Mouse (Mus musculus): Measurements from ENCODE around the gene Defb20. TPM values are rescaled to one million over a fixed set of nuclear protein-coding genes. Genes with fewer than 3 reads are reported as not detected.
A peak's percentile ranks its signal among the peaks of the same experiment; 100 is the strongest.

Defb20 gene
- polyA plus RNA-seq, 1 experiment, result not detected

DNA sequence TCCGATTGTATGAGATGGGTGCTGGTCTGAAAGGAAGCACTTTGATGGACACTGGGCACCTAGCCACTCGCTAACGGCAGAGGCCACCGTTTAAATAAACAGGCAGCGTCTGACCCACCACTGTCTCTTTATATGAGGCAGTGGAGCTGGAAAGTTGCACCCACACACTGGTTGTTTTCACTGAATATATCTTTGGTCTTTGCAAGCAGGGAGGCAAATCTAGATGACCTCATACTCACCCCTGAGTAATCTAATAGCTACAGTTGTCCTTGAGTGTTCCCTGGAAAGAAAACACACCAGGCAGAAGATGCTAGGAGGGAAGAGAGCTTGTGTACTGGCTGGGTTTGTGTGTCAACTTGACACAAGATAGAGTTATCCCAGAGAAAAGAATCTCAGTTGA is 29.4 kb upstream of the Defb20 start:
- TF ChIP-seq POLR2A (IDR thresholded peaks at IDR 0.05; ENCODE audit: borderline replicate concordance, low read depth, low read length) (no peak), CTCF (IDR thresholded peaks at IDR 0.05; ENCODE audit: low read depth, low read length) (no peak)
- H3K4me1 ChIP-seq (ENCODE audit: control insufficient read depth, insufficient read depth, low read length), result no peaks in the 10 kb centered on the region
- no peak overlapping the region for H3K4me3 ChIP-seq (ENCODE audit: insufficient read depth, low read length)
- no peak overlapping the region for H3K27ac ChIP-seq (ENCODE audit: insufficient read depth, low read depth, low read length)

DNA sequence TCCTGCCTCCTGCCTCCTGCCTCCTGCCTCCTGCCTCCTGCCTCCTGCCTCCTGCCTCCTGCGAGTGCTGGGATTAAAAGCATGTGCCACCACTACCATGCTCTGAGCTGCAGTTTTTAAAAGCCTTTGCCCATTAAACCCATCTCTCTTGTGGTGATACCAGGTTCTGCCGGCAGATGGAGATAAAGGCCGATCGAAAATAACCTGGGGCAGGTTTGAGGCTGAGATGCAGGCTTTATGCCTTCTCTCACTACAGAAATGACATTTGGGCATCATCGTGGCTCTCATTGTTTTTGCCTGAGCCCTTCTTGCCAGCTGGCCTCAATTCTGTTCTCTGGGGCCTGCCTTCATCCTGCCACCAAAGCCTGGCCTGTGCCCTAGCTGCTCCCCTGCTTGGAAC is 26.6 kb upstream of the Defb20 start:
- no peak overlapping the region for H3K27ac ChIP-seq (ENCODE audit: insufficient read depth, low read depth, low read length)
- no peaks in the 10 kb centered on the region for H3K4me1 ChIP-seq (ENCODE audit: control insufficient read depth, insufficient read depth, low read length)
- no peak overlapping the region for H3K4me3 ChIP-seq (ENCODE audit: insufficient read depth, low read length)
- TF ChIP-seq CTCF (IDR thresholded peaks at IDR 0.05; ENCODE audit: low read depth, low read length) (peak; percentile 37; the same call in 1 of the 2 replicates), POLR2A (IDR thresholded peaks at IDR 0.05; ENCODE audit: borderline replicate concordance, low read depth, low read length) (no peak)

DNA sequence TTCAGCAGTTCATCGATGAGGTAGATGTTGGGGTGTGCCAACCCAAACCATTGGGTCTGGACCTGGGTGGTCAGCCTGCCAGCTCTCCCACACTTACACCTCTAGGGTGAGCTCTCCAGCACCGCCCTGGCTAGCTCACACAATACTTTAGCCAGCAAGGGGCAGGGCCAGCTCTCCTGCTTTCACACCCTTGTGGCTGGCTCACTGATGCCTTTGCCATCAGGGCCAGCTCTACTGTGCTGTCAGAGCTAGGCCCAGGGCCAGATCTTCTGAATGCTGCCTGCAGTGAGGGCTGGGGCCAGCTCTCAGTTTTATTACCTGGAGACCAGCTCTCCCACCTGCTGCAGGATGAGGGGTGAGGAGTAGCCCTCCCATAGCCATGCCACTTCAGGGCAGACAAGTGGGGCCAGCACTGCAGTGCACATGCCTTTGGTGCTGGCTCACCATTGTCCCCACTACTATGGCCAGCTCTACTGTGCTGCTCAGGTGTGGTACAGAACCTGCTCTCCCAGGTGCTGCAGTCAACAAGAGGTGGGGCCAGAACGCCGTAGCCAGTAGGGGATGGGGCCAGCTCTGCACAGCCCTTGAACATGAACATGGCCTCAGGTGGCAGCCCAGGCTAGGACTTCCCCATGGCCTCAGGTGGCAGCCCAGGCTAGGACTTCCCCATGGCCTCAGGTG is 24.6 kb upstream of the Defb20 start:
- TF ChIP-seq POLR2A (IDR thresholded peaks at IDR 0.05; ENCODE audit: borderline replicate concordance, low read depth, low read length) (no peak), CTCF (IDR thresholded peaks at IDR 0.05; ENCODE audit: low read depth, low read length) (no peak)
- H3K4me3 ChIP-seq (ENCODE audit: insufficient read depth, low read length), result no peak overlapping the region
- no peaks in the 10 kb centered on the region for H3K4me1 ChIP-seq (ENCODE audit: control insufficient read depth, insufficient read depth, low read length)
- H3K27ac ChIP-seq (ENCODE audit: insufficient read depth, low read depth, low read length), result no peak overlapping the region

DNA sequence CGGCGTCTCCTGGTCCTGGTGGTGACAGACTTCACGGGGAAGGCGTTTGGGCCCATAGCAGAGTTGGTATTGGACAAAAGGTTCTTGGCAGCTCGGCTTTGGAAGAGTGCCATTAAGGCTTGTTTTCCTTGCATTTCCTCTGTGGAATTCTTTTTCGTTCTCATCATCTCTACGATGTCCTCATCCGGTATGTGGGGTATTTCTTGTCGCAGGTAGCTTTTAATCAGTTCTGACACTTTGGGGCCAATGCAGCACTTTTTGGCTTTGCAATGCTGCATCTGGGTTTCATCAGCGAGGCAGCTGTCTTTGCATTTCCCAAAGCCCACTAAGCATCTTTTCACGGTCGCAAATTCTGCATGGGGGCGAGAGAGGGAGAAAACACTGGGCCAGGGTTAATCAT is 17.6 kb upstream of the Defb20 start:
- no peak for TF ChIP-seq POLR2A (IDR thresholded peaks at IDR 0.05; ENCODE audit: borderline replicate concordance, low read depth, low read length)
- no peak for TF ChIP-seq CTCF (IDR thresholded peaks at IDR 0.05; ENCODE audit: low read depth, low read length)
- Histone ChIP-seq H3K4me1 (ENCODE audit: control insufficient read depth, insufficient read depth, low read length) (no peaks in the 10 kb centered on the region), H3K4me3 (ENCODE audit: insufficient read depth, low read length) (no peak overlapping the region), H3K27ac (ENCODE audit: insufficient read depth, low read depth, low read length) (no peak overlapping the region)

DNA sequence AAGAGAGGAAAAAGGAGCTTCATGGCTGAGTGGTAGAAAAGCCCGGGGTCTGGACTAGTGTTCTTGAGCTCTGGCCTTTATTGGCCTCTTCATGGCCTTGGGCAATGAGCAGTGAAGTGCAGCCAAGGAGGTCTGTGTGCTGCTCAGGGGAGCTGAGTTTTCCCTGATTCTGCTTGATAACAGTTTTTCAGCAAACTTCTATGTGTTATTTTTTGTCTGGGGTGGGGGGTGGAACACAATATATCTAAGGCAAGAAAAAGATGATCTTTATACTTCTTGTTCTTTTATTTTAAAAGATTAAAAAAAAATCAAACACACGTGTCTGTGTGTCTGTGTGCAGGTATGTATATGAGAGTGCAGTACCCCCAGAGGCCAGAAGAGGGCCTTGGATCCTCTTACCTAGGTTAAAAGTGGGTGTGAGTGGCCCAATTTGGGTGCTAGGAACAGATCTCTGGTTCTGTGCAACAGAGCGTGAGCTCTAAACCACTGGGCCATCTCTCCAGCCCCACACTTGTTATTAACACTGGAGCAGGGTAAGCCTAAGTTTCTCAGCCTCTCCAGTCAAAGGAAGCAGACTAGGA is 12.2 kb upstream of the Defb20 start, which contains the start of gene Defb23:
TSS of gene Defb23 (minus strand) at position 51 of the 581 bp plus-strand sequence.
- H3K4me3 ChIP-seq (ENCODE audit: insufficient read depth, low read length), result no peak within 1 kb of the TSS
- no peaks in the 10 kb centered on the region for H3K4me1 ChIP-seq (ENCODE audit: control insufficient read depth, insufficient read depth, low read length)
- H3K27ac ChIP-seq (ENCODE audit: insufficient read depth, low read depth, low read length), result no peak within 1 kb of the TSS
- no peak for TF ChIP-seq POLR2A (IDR thresholded peaks at IDR 0.05; ENCODE audit: borderline replicate concordance, low read depth, low read length)
- no peak for TF ChIP-seq CTCF (IDR thresholded peaks at IDR 0.05; ENCODE audit: low read depth, low read length)

DNA sequence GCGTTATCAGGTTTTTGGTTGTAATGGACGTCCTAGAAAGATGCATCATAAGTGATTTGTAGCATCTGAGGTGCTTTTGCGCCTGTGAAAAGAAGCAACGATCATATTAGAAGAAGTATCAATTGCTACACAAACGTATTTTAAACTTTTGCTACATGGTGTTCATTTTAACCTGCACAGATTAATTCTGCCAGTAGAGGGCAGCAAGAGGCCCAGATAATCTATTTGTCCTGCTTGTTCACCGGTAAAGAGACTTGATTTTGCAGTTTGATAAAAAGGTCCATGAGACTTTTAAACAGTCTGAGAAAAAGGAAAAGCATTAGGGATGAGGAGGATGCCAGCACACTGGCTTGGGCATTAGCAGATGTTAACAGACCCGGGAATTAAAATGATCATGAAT is 5.9 kb upstream of the Defb20 start:
- Histone ChIP-seq H3K4me3 (ENCODE audit: insufficient read depth, low read length) (no peak overlapping the region), H3K4me1 (ENCODE audit: control insufficient read depth, insufficient read depth, low read length) (no peaks in the 10 kb centered on the region), H3K27ac (ENCODE audit: insufficient read depth, low read depth, low read length) (no peak overlapping the region)
- TF ChIP-seq CTCF (IDR thresholded peaks at IDR 0.05; ENCODE audit: low read depth, low read length), result no peak
- TF ChIP-seq POLR2A (IDR thresholded peaks at IDR 0.05; ENCODE audit: borderline replicate concordance, low read depth, low read length), result no peak

DNA sequence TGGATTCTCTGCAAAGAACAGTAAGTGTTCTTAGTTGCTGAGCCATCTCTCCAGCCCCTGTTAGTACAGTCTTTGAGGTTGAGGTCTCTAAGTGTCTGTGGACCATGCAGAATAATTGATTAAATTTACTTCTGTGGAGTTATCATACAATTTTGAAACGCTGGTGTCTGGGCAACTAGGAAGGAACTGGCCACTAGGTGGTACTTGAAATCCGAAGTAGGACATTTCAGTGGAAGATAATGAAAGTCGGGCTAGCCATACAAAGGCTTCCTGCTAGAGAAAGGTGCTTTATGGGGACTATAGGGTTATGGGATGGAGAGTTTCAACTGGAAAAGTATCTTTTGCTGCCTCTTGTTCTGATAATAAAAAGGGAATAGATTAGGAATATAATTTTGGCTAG is 4.4 kb upstream of the Defb20 start:
- Histone ChIP-seq H3K27ac (ENCODE audit: insufficient read depth, low read depth, low read length) (no peak overlapping the region), H3K4me1 (ENCODE audit: control insufficient read depth, insufficient read depth, low read length) (no peaks in the 10 kb centered on the region), H3K4me3 (ENCODE audit: insufficient read depth, low read length) (no peak overlapping the region)
- TF ChIP-seq CTCF (IDR thresholded peaks at IDR 0.05; ENCODE audit: low read depth, low read length) (no peak), POLR2A (IDR thresholded peaks at IDR 0.05; ENCODE audit: borderline replicate concordance, low read depth, low read length) (no peak)

- H3K4me1 ChIP-seq (ENCODE audit: control insufficient read depth, insufficient read depth, low read length), result peaks cover 8% of the 10 kb centered on the region; the same call in 1 of the 2 replicates
- TF ChIP-seq POLR2A (IDR thresholded peaks at IDR 0.05; ENCODE audit: borderline replicate concordance, low read depth, low read length) (no peak), CTCF (IDR thresholded peaks at IDR 0.05; ENCODE audit: low read depth, low read length) (no peak)
- no peak overlapping the region for H3K27ac ChIP-seq (ENCODE audit: insufficient read depth, low read depth, low read length)
- H3K4me3 ChIP-seq (ENCODE audit: insufficient read depth, low read length), result no peak overlapping the region
Measured at GRCm38 (mm10) chr2:152480881-152481280, 4.0 kb downstream of the Defb20 start.

DNA sequence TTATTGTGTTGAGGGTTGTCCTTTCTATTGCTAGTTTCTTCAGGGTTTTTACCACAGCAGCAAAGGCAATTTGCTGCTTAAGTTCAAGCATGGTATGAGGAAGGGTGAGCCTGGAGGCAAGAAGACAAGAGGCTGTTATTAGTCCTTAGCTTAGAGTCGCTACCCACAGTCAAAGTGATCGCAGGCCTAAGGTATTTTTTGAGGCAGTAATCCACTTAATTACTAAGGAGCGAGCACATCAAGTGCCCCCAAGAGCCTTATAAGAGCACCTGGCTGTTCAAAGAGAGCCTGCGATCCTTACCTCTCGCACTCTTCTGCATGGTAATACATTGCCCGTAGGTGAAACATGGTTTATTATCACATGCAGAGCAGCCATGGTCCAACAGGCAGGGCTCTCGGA is 4.9 kb downstream of the Defb20 start:
- Histone ChIP-seq H3K27ac (ENCODE audit: insufficient read depth, low read depth, low read length) (no peak overlapping the region), H3K4me1 (ENCODE audit: control insufficient read depth, insufficient read depth, low read length) (peaks cover 8% of the 10 kb centered on the region; the same call in 1 of the 2 replicates), H3K4me3 (ENCODE audit: insufficient read depth, low read length) (no peak overlapping the region)
- no peak for TF ChIP-seq POLR2A (IDR thresholded peaks at IDR 0.05; ENCODE audit: borderline replicate concordance, low read depth, low read length)
- TF ChIP-seq CTCF (IDR thresholded peaks at IDR 0.05; ENCODE audit: low read depth, low read length), result no peak

- Histone ChIP-seq H3K27ac (ENCODE audit: insufficient read depth, low read depth, low read length) (no peak overlapping the region), H3K4me3 (ENCODE audit: insufficient read depth, low read length) (no peak overlapping the region), H3K4me1 (ENCODE audit: control insufficient read depth, insufficient read depth, low read length) (peaks cover 2% of the 10 kb centered on the region; the same call in 1 of the 2 replicates)
- no peak for TF ChIP-seq CTCF (IDR thresholded peaks at IDR 0.05; ENCODE audit: low read depth, low read length)
- TF ChIP-seq POLR2A (IDR thresholded peaks at IDR 0.05; ENCODE audit: borderline replicate concordance, low read depth, low read length), result no peak
Measured at GRCm38 (mm10) chr2:152487024-152487423, 10.2 kb downstream of the Defb20 start.

Measured in bone marrow macrophage, adult 2 months (primary cell).